23 mouse cellular contexts compared by ENCODE assay signal in the genomic region with DNA sequence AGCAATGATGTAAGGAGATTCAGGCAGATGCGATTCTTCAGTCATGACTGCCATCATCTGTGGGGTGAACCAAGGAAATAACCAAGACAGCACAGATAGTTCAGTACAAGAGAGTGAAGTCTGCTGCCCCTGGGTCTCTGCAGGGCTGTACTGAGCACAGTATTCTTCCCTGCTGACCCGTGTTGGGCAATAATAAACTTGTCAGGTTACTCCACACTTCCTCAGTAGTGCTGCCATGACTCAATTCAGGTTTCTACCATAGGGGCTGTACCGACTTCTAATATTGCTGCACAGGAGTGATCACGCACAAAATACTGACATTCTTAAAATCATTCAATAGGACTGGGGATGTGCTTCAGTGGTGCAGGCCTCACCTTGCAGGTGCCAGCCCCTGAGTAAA. TPM values are rescaled to one million over a fixed set of nuclear protein-coding genes. Genes with fewer than 3 reads are reported as not detected.
DNase-seq lines count a peak whose midpoint lies in the region; ATAC-seq lines count a peak whose summit lies in the region.
"Had no signal": no experiment of that assay in that cellular context is flagged by ENCODE, and none has a peak within 500 bp of the region (broad histone marks: within the 10 kb centered on the region; RNA-seq: fewer than 3 reads in every experiment).

No protein-coding gene starts in this region.

- H3K27me3 ChIP-seq in liver, embryonic 15.5 days, result no peaks in the 10 kb centered on the region
- H3K27me3 ChIP-seq in liver, embryonic 12.5 days (replicated peaks), result no peaks in the 10 kb centered on the region
- no peaks in the 10 kb centered on the region for H3K27me3 ChIP-seq in liver, embryonic 16.5 days (ENCODE audit: control insufficient read depth, insufficient read depth, low read depth, low read length)
- H3K27me3 ChIP-seq in hindbrain, embryonic 10.5 days (ENCODE audit: insufficient read depth, poor library complexity, severe bottlenecking), result no peaks in the 10 kb centered on the region
- H3K27me3 ChIP-seq: embryonic facial prominence, embryonic 13.5 days; forebrain, embryonic 12.5 days; midbrain, embryonic 15.5 days; neural tube, embryonic 13.5 days had no signal

- ATAC-seq in liver, embryonic 15.5 days (ENCODE audit: insufficient read depth), result peak; percentile 25; the same call in 1 of the 2 replicates
- ATAC-seq in liver, embryonic 12.5 days, result no peak
- peak; percentile 45; the same call in 1 of the 2 replicates for ATAC-seq in liver, embryonic 16.5 days (ENCODE audit: low read depth)
- ATAC-seq: hindbrain, postnatal 0 days; midbrain, embryonic 15.5 days had no signal

- no peak overlapping the region for H3K9ac ChIP-seq in liver, embryonic 15.5 days
- H3K9ac ChIP-seq in liver, embryonic 12.5 days, result no peak overlapping the region
- H3K9ac ChIP-seq in liver, embryonic 16.5 days (ENCODE audit: low read depth, low read length), result no peak overlapping the region
- H3K9ac ChIP-seq: embryonic facial prominence, embryonic 13.5 days; forebrain, embryonic 12.5 days; midbrain, embryonic 15.5 days; neural tube, embryonic 13.5 days had no signal

- no peaks in the 10 kb centered on the region for H3K36me3 ChIP-seq in liver, embryonic 15.5 days (replicated peaks)
- H3K36me3 ChIP-seq in liver, embryonic 12.5 days, result no peaks in the 10 kb centered on the region
- no peaks in the 10 kb centered on the region for H3K36me3 ChIP-seq in liver, embryonic 16.5 days (ENCODE audit: control insufficient read depth, insufficient read depth)
- peaks cover 16% of the 10 kb centered on the region for H3K36me3 ChIP-seq in hindbrain, embryonic 10.5 days
- H3K36me3 ChIP-seq: forebrain, embryonic 12.5 days; midbrain, embryonic 15.5 days had no signal

- no peak for DNase-seq in cerebellum, adult 11-12 months
- no peak for DNase-seq in hindbrain, embryonic 10.5 days (ENCODE audit: low spot score)
- no peak for DNase-seq in adrenal gland, adult (ENCODE audit: inconsistent age in 2 of 2, low spot score in 1 of 2)
- DNase-seq: adrenal gland, postnatal 25 days; cerebellum, adult 18-20 months; cerebellum, postnatal 14 days; heart, adult 11 months; kidney, adult 18-20 months; right cerebral cortex, postnatal 4 days; thymus, postnatal 25 days had no signal

- H3K4me1 ChIP-seq in liver, embryonic 15.5 days (replicated peaks), result peaks cover 7% of the 10 kb centered on the region
- H3K4me1 ChIP-seq in liver, embryonic 12.5 days, result no peaks in the 10 kb centered on the region
- peaks cover 18% of the 10 kb centered on the region for H3K4me1 ChIP-seq in brown adipose tissue, adult 24 weeks (ENCODE audit: control insufficient read depth, insufficient read depth, insufficient read length, low read length)
- H3K4me1 ChIP-seq in liver, embryonic 16.5 days (ENCODE audit: control insufficient read depth, low read depth, low read length), result peaks cover 3% of the 10 kb centered on the region; the same call in 1 of the 2 replicates
- no peaks in the 10 kb centered on the region for H3K4me1 ChIP-seq in hindbrain, embryonic 10.5 days (replicated peaks)
- H3K4me1 ChIP-seq: embryonic facial prominence, embryonic 13.5 days; forebrain, embryonic 12.5 days; midbrain, embryonic 15.5 days; neural tube, embryonic 13.5 days had no signal

- H3K4me3 ChIP-seq in liver, embryonic 15.5 days (replicated peaks), result no peak overlapping the region
- no peak overlapping the region for H3K4me3 ChIP-seq in liver, embryonic 12.5 days
- no peak overlapping the region for H3K4me3 ChIP-seq in brown adipose tissue, adult 24 weeks (ENCODE audit: insufficient read depth, low read depth, low read length)
- H3K4me3 ChIP-seq in liver, embryonic 16.5 days (ENCODE audit: low read depth, low read length), result no peak overlapping the region
- no peak overlapping the region for H3K4me3 ChIP-seq in hindbrain, embryonic 10.5 days
- H3K4me3 ChIP-seq: embryonic facial prominence, embryonic 13.5 days; erythroblast, embryonic 14.5 days; forebrain, embryonic 12.5 days; left cerebral cortex, adult 2 months; midbrain, embryonic 15.5 days; neural tube, embryonic 13.5 days had no signal

- H3K27ac ChIP-seq in liver, embryonic 15.5 days (replicated peaks), result no peak overlapping the region
- no peak overlapping the region for H3K27ac ChIP-seq in liver, embryonic 12.5 days
- peak overlapping the region; percentile 5; the same call in 1 of the 2 replicates for H3K27ac ChIP-seq in brown adipose tissue, adult 24 weeks (replicated peaks; ENCODE audit: low read depth, low read length)
- H3K27ac ChIP-seq in liver, embryonic 16.5 days (ENCODE audit: low read length), result no peak overlapping the region
- H3K27ac ChIP-seq in hindbrain, embryonic 10.5 days, result no peak overlapping the region
- H3K27ac ChIP-seq: embryonic facial prominence, embryonic 13.5 days; forebrain, embryonic 12.5 days; hindbrain, postnatal 0 days; kidney, postnatal 0 days; left cerebral cortex, adult 2 months; midbrain, embryonic 15.5 days; neural tube, embryonic 13.5 days had no signal

- no peak overlapping the region for H3K4me2 ChIP-seq in liver, embryonic 15.5 days
- no peak overlapping the region for H3K4me2 ChIP-seq in liver, embryonic 12.5 days
- no peak overlapping the region for H3K4me2 ChIP-seq in liver, embryonic 16.5 days (ENCODE audit: low read depth, low read length)
- H3K4me2 ChIP-seq: embryonic facial prominence, embryonic 13.5 days; forebrain, embryonic 12.5 days; heart, embryonic 11.5 days; midbrain, embryonic 15.5 days; neural tube, embryonic 13.5 days had no signal

- 71% methylated on average over 4 of the region's 4 CpGs for WGBS in liver, embryonic 15.5 days (ENCODE audit: insufficient replicate concordance)
- WGBS in liver, embryonic 12.5 days (ENCODE audit: insufficient replicate concordance), result 70% methylated on average over 4 of the region's 4 CpGs
- 63% methylated on average over 4 of the region's 4 CpGs for WGBS in liver, embryonic 16.5 days (ENCODE audit: insufficient replicate concordance)
- 97% methylated on average over 4 of the region's 4 CpGs for WGBS in hindbrain, embryonic 10.5 days

- no peaks in the 10 kb centered on the region for H3K9me3 ChIP-seq in liver, embryonic 15.5 days (replicated peaks)
- no peaks in the 10 kb centered on the region for H3K9me3 ChIP-seq in liver, embryonic 12.5 days (replicated peaks)
- H3K9me3 ChIP-seq in liver, embryonic 16.5 days (replicated peaks; ENCODE audit: control insufficient read depth, low read length), result no peaks in the 10 kb centered on the region
- H3K9me3 ChIP-seq in hindbrain, embryonic 10.5 days, result no peaks in the 10 kb centered on the region
- H3K9me3 ChIP-seq: embryonic facial prominence, embryonic 13.5 days; forebrain, embryonic 12.5 days; midbrain, embryonic 15.5 days; neural tube, embryonic 13.5 days had no signal

RNA-seq across cellular contexts. Expression of a gene that starts 16.5 kb away (rescaled TPM):
- polyA plus RNA-seq in liver, embryonic 15.5 days (2015; fragmentation: Nextera tagmentation; extraction: Ambion mirVana), result 2.4 and 3.0 TPM in 2 replicates
- 4.3 and 4.6 TPM in 2 replicates for polyA plus RNA-seq in liver, embryonic 12.5 days (2016; fragmentation: Nextera tagmentation; extraction: Ambion mirVana)
- 11.7 and 17.5 TPM in 2 replicates for polyA plus RNA-seq in brown adipose tissue, adult 24 weeks (2012; ENCODE audit: insufficient read depth, insufficient read length, missing spikeins)
- 2.7 and 2.8 TPM in 2 replicates for polyA plus RNA-seq in liver, embryonic 16.5 days (2015; fragmentation: Nextera tagmentation; extraction: Ambion mirVana)
- 12.0 and 14.3 TPM in 2 replicates for polyA plus RNA-seq in hindbrain, embryonic 10.5 days (2016; fragmentation: Nextera tagmentation; extraction: Ambion mirVana)

RNA-seq across cellular contexts. Expression of a gene that starts 16.9 kb away (rescaled TPM):
- polyA plus RNA-seq in liver, embryonic 15.5 days (2015; fragmentation: Nextera tagmentation; extraction: Ambion mirVana), result 1.6 and 2.1 TPM in 2 replicates
- polyA plus RNA-seq in liver, embryonic 12.5 days (2016; fragmentation: Nextera tagmentation; extraction: Ambion mirVana), result 3.1 and 3.5 TPM in 2 replicates
- polyA plus RNA-seq in brown adipose tissue, adult 24 weeks (2012; ENCODE audit: insufficient read depth, insufficient read length, missing spikeins), result 18.4 and 21.7 TPM in 2 replicates
- polyA plus RNA-seq in liver, embryonic 16.5 days (2015; fragmentation: Nextera tagmentation; extraction: Ambion mirVana), result 1.9 TPM in 2 replicates
- polyA plus RNA-seq in hindbrain, embryonic 10.5 days (2016; fragmentation: Nextera tagmentation; extraction: Ambion mirVana), result 11.4 and 14.7 TPM in 2 replicates
